Mouse (Mus musculus) A20 (cell line): Measurements from ENCODE around the gene Hdac4.

Experiments
- DNase-seq: peaks from one replicate; pipeline ENCODE4 v3.0.0-alpha.2; 2011; ENCODE audit warnings: low read depth, low spot score

Gene Hdac4

DNA sequence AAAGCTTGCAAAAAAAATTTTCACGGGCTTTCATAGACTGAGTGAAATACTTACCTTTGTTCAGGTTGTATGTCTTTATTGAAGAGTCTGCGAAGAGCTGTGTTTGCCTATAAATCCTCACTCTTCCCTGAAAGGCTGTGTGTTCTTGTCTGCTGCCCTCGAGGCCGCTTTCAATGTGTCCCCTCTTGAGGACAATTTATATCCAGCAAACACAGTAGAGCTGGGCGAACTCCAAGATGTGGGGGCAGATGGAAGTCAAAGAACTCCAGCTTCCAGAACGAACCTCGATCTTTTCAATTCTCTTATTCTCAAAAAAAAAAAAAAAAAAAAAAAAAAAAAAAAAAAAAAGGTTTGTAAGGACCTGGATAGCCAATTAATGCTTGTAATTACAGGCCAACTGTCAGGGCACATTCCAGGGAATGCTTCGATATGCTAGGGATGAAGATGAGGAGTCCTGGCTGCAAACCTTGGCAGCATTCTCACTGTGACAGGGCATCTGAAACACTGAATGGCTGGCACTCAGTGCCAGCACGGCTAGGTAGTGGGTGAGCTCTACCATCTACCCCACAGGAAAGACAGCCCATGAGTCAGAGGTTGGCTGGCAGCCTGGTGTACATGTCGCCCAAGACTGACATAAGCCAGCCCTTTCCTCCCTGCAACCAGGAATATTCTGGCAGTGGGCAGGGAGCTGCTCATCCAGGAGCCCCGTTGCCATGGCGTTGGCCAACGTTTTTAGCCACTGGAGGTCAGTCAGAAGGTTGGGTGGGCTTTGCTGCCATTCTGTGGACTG is at the start of gene Hdac4:
TSS of gene Hdac4 (minus strand) at position 340 of the 790 bp plus-strand sequence.
- DNase-seq, result no peak

DNA sequence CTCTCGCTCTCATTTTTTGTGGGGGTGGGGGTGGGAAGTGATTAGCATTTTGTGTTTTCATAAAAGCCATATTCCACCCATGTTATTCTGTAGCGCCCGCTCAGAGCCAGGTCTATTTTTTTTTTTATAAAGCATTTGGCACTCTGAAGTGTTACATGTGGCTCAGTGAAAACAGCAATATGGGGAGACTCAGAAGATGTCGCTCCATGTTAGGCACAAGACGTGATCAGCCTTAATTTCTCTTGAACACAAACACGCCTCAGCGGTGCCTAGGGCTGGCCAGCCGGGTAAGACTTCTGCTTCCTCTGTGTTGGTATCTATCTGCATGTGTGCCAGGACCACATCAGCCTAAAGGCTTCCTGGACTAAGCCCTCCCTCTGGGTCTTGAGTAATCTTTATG is 48.0 kb upstream of the Hdac4 start:
- DNase-seq, result no peak

DNA sequence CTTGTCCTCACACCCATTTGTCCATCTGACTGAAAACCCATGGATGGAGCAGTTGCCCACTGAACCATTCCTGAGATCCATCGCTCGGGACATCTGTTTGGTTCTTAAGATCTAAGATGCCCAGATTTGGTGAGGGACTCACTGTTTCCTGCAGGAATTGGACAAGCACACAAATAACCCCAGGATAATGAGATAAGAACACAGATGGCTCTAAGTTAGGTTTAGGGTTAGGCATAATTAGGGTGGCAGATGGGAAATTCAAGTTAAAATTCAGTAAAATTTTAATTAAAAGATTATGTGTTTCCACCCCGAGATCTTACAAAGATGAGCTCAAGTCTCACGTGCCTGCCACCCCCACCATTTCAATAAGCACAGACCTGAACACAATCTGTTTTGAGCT is 44.6 kb upstream of the Hdac4 start:
- DNase-seq, result no peak

DNA sequence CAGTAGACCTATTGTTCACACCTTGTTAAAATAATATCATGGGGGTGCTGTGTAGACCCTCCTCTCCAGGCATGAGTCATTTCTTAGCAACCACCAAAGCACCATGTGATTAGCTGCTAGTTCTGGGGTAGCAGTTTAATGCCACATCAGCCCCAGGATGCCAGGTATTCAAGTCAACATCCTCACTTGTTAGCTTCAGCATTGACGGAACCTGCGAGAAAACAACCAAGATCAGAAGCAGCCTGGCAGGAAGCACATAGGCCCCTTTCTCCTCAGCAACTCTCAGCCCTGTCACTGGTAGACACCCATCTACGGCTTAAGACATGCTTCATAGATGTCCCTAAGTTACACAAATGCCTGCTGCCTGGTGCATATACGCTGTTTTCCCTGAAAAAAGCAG is 40.1 kb upstream of the Hdac4 start:
- DNase-seq, result no peak

DNA sequence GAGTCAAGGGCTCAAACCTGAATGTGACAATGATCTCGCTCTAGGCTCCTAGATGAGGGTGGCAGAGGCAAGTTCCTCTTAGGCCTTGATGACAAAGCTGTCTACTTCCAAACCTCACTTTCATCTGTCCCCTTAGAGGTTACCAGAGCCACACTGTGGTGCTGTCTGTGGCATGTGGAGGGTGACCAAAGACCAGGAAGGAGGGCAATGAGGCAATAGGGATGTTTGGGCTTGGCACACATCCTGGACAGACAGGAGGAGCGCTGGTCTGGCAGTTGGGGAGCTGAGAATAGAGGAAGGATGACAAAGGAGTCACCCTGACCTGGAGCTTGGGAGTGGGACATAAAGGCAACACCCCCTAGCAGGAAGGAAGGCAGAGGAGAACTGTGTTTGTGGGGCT is 29.8 kb upstream of the Hdac4 start:
- DNase-seq, result no peak

DNA sequence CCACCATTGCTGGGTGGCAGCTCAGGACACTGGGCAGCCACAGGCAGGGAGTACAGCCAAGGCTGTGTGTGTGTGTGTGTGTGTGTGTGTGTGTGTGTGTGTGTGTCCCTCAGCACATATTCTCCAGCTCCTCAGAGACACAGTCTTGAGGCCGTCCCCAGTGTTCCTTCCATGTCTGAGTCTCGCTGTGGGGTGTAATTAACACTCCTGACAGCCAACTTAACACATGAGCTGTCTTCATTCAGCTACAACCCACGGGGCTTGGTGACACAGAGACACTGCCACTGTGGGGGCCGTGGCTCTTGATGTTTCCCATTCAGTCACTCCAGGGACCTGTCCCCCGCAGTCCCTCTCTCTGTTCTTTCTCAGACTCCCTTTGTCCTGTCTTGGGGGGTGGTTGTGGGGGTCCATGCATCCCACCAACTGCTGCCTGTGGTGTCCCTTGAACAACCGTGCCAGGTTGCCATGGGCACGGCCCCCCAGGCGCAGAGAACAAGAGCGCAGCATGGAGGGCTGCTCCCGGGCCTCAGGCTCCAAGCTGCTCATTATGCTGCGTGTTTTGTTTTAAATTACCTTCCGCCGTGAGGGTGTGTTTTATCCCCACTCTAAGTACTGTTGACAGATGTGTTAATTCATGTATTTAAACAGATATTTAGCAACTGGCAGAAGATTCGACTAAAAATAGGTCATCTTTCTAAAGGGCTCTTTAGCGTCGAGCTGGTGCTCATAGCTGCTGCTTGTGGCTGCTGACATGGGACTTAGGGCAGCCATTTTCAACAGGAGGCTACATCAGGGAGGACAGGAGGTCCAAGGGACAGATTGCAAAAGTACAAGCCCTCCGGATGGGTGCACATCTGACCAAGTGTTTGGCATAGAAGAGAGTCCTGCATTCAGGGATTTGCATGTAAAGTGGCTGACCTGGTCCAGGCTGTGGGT is 28.7 kb upstream of the Hdac4 start:
- DNase-seq, result no peak

DNA sequence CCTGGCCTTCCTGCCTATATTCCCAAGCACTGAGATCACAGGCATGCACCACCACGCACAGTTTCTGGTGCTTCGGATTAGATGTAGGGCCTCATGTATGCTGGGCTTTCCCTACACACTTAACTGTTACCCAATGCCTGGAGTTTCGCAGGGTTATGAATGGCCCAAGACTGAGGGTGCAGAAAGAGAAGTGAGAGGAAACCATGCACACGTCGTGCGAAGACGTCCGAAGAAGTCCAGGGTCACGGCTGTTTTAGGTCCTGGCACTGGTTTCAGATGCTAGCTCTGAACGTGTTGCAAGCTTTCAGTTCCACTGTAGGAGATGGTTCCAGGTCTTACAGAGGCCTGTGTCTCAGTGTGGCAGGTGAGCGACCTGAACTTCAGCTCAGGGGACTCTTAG is 21.2 kb upstream of the Hdac4 start:
- peak; percentile 52 for DNase-seq

DNA sequence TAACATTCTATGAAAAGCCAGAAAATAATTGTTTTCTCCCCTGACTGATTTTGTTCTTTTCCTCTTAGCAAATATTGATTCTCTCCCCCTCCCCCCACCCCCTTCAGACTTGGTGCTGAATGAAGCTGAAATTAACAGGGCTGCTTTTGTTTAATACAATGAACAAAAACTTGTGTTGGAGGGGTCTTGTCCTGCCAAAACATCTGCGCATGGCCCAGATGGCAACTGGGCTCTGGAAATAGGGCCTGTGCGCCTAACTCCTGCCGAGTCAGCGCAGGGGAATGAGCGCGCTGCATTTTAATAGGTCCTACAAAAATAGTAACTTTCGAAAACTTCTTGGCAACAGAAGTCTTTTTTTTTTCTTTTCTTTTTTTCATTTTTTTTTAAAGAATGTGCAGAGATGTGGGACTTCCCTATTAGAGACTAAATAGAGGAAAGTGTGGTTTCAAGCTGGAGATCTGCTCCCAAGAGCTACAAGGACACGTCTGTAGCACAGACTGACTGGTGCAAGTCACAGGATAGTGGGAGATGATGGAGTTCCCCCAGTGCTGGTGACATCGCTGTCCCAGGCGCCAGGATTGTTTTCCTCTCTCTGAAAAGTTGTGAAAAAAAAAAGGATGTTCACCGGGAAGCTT is 20.6 kb upstream of the Hdac4 start:
- no peak for DNase-seq

DNA sequence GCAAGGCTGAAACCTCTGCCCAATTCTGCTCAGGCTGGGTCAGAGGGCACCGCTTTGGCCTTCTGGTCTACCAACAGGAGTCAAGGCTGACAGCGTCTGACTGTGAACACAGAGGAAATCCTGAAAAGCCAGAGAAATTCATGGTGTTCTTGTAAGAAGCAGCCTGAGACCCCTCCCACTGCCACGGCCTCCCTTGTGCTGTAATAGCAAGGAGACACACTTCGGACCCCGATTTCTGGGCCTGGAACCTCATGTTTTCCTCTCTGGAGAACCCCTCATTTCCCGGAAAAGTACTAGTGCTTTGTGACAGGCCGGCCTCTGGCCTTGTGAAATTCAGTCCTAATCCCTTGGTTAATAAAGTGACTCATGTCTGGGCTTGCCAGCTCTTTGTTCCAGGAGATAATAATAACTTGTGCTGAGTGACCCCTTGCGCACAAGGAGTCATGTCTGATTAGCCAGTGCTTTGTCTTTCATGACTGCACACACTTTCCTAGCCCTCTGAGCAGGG is 19.7 kb upstream of the Hdac4 start:
- no peak for DNase-seq

DNA sequence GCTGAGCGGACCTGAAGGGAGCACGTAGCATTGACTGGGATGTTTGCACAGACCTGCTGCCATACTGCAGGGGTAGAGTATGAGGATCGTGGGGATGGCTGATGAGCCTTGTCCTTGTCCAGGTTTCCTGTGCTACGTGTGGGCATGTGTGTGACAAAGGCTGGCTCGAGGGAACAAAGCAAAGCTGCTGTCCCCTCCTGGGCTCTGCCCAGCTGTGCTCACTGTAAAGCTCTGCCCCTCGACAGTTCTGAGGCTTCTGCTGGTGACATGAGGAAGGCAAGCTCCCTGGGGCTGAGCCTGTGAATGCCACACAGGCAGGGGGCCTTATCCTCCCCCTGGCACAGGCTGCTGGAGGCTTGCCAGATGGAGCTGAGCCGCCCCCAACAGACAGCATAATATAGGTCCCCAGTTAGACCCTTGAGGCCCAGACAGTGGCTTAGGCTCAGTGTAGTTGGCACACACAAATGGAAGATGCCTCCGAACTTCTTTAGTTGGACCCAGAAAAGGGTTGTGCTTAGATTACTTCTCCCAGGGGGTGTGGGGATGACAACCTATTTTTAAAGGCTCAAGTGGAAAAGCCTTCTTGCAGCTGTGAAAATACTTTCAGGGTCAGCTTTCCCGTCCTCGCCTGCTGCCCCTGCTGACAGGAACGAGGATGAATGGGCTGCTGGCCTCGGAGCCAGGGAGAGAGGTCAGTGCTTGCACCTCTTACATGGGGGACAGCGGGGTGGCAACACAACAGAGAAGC is 16.7 kb upstream of the Hdac4 start:
- no peak for DNase-seq

DNA sequence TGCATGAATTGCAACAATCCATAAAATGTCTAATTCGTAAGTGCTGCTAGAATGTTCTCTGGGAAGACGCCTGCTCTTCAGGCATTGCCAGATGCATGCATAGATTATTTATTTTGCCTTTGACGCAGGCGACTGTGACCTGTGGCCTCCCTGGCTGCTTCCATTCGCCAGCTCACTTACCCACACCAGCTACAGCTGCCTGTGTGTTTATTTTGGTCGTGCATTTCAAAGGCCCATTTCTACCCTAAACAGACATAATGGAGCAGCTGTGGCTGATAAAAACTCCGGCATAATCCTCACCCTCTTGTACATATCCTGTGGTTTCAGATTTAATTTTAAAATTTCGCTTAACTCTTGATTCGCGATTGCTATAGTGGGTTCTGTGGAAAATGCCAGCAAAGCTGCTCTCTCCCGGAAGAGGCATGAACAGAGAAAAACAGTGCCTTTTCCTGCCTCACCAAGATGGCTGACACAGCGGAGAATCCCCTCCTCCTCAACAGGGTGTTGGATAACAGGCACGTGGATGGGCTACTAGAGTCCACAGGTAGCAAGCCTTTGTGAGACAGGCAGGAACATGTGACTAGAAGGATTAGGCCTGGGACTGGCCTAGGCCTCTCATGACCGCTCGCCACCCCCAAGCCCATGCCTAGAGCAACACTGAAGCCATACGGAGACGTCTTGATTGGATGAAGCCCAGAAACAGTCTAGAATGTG is 7.3 kb upstream of the Hdac4 start:
- DNase-seq, result no peak

DNA sequence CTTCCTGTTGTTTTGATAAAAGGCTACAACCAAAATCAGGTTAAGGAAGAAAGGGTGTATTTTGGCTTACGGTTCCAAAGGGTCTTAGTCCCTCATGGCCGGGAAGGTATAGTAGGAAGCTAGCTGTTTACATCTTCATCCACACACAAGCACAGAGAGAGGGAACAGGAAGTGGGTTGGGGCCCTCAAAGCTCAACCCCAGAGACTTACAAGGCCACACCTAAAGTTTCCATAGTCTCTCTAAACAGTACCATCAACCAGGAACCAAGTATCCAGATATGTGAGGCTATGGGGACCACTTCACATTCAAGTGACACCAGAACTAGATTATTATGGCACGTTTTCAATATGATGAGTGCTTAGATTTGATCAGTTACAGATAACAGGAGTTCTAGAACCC is 5.0 kb downstream of the Hdac4 start:
- DNase-seq, result no peak

DNA sequence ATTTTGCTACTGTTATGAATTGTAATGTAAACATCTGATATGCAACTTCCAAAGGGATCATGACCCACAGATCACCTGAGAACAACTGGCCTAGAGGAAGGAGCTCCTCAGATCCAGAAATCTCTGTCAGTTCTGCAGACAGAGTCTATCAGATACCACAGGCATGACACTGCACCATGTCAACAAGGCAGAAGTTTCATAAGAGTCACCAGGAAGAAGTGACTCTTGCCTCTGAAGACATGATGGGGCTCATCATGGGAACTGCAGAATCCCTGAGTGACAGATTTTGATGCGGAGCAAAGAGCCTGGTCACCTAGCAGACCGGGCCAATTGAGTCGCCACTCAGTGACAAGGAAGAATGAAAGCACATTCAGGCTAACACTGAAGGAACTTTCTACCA is 8.4 kb downstream of the Hdac4 start:
- DNase-seq, result no peak

DNA sequence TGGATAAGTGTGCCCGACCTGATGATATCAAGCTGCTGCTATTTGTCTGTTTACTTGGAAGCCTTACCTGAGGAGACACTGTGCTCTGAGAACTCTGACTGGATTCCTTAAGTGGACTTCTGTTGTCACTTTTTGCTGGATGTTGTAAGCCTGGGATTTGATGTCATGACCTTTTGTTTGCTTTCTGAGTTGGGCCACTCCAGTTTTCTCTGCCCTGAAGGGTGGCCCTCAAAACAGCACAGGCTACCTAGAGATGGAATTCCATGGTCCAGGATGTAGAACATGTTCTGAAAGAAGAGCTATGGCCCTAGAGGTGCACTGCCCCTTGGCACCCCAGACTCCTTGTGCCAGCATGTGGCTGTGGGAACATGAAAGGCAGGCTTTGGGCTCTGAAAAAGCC is 10.9 kb downstream of the Hdac4 start:
- no peak for DNase-seq

DNA sequence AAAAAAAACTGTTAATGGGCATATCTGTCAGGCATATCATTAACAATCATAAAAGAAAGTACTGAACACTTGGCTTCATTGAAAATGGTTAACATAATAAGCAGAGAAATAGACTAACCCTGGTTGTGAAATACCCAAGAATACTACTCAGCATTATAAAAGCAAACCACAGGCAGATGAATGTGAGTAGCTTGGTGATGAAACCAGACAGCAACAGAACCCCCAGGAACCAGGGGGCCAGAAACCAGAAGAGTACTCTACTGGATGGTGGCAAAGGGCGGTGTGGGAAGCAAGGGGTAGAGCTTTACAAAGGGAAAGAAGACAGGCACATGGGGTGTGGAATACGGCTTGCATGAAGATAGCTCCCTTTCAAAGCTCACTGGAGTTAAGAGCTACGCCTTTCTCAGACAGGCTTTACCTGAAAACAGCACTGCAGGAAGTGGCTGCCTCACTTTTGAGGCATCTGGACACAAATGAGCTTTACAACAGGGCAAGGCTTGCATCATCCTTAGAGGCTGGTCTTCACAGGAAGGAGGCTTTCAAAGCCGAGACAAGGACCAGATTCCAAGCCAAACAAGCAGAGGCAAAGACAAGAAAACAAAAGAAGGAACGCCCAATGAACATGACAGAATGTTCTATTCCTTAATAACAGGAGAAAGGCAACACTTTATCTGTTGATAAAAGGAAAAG is 12.3 kb downstream of the Hdac4 start:
- no peak for DNase-seq

DNA sequence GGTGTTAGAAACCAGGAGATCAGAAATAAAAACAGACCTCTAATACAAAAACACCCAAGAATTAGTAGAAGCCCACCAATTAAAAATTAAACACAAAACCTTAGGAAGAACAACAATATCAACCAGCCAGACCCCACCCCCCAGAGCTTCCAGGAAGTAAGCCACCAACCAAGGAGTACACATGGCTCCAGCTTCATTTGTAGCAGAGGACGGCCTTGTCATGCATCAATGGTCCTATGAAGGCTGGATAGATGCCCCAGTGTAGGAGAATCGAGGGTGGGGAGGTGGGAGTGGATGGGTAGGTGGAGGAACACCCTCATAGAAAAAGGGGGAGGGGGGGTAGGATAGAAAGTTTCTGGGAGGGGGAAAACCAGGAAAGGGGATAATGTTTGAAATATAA is 13.5 kb downstream of the Hdac4 start:
- DNase-seq, result no peak

DNA sequence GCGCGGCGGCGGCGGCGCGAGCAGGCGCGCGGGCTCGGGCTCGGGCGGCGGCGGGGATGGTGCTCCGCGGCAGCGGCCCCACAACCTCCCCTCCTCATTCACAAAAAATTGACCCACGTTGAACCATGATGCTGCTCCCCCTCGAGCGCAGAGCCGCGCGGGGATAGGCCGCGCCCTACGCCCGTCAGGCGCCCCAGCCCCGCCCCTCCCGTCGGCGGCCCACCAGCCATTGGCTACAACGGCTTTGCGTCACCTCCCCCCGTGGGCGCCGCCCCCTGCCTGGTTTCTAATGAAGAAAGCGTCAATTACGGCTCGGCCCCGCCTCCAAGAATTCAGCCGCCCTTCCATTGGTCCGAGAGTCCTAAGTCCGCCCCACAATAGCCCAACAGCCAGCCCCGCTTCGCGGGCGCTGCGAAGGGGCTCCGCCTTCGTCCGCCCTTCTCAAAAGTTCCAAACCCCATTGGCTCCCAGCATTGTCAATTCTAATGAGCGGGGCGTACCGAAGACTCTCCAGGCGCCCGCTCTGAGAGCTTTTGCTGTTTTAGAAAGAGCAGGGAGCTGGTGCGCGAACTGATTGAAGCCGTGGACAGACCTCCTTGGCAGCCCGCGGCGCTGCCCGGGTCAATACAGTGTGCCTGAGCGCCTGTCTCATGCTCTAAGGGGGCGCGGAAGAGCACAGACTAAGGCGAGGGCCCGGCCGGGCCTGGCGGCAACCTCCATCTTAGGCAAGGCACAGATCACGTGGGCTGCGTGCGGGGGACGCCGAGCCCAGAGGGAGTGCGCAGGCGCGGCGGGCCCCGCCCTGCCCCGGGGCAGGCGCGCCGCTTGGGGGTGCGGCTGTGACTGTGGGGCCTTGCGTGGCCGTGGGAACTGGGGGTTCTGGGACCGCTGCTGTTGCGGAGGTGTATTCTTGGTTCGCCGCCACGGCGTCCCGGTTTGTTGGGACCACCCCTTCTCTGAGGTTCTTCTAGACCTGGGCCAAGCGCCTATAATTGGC is 15.1 kb downstream of the Hdac4 start:
- peak; percentile 100 for DNase-seq

DNA sequence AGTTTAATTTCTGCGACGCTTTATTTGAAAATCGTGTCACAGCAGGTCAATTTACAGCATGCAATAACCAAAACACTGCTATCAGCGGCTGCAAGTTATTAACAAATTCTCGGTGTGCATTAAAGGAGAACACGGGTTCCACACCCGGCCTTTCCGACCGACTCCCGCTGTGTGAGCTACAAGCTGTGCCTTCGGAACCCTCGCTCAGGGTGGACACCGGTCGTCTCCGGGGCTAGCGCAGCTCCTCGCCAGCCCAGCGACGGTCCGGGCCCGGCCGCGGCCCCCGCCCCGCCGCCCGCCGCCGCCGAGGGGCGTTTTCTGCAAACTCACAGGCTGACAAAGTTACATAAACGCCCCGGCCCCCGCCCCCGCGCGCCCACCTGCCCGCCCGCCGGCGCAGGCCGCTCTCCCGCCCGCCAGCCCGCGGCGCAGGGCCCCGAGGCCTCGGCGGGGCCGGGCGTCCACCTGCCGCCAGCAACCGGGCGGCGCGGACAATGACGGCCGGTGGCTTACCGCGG is 16.0 kb downstream of the Hdac4 start:
- DNase-seq, result peak; percentile 55

DNA sequence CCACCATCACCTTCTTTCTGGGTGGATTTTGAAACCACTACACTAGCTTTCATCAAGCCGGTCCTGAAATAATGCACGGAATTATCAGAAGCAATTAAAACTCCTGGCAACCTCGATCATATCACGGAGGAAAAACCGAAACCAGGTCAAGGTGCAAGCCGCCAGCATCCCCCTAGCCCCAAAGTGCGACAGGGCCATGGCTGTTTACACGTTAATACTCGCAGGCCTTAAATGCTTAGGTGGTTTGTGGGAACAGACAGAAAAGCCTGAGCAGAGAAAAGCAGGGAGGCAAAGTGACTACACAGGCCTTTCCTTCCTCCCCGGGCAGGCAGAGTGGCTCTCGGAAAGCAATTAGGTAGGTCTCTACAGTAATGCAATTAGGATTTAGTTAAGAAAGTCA is 16.4 kb downstream of the Hdac4 start:
- DNase-seq, result no peak
